Mouse (Mus musculus): Measurements from ENCODE around the gene Msrb1. TPM values are rescaled to one million over a fixed set of nuclear protein-coding genes. Genes with fewer than 3 reads are reported as not detected.
A peak's percentile ranks its signal among the peaks of the same experiment; 100 is the strongest.

Gene Msrb1
- polyA plus RNA-seq (2016; fragmentation: Nextera tagmentation; extraction: Ambion mirVana), result 22.2 and 22.8 TPM in 2 replicates

- H3K27ac ChIP-seq, result peak within 1 kb of the TSS; percentile 83
- WGBS, result 2% methylated on average over 29 of the region's 29 CpGs
- peak; percentile 95 for DNase-seq (ENCODE audit: extremely low spot score, low spot score)
Measured at GRCm38 (mm10) chr17:24736330-24737051, at the start of gene Msrb1. Gene Msrb1 (plus strand): TSS chr17:24736642.

GRCm38 (mm10) chr17:24687146-24687595 is 49.3 kb upstream of the Msrb1 start:
- H3K27me3 ChIP-seq (ENCODE audit: poor library complexity, severe bottlenecking), result peaks cover 66% of the 10 kb centered on the region

More at GRCm38 (mm10) chr17:24736330-24737051, at the start of gene Msrb1:
- no peaks in the 10 kb centered on the region for H3K9me3 ChIP-seq
- peaks cover 15% of the 10 kb centered on the region; the same call in 1 of the 2 replicates for H3K27me3 ChIP-seq (ENCODE audit: poor library complexity, severe bottlenecking)
- peak within 1 kb of the TSS; percentile 75 for H3K4me3 ChIP-seq
- H3K36me3 ChIP-seq (replicated peaks), result no peaks in the 10 kb centered on the region
- H3K4me1 ChIP-seq, result peaks cover 26% of the 10 kb centered on the region

GRCm38 (mm10) chr17:24687599-24687998 is 48.8 kb upstream of the Msrb1 start:
- H3K4me1 ChIP-seq, result peaks cover 32% of the 10 kb centered on the region
- 0 out of 2 replicates have a peak overlapping the region, but pooled peaks have one; percentile 35 for H3K27ac ChIP-seq

More at GRCm38 (mm10) chr17:24687146-24687595, 49.3 kb upstream of the Msrb1 start:
- no peak for DNase-seq (ENCODE audit: extremely low spot score, low spot score)
- peaks cover 32% of the 10 kb centered on the region for H3K4me1 ChIP-seq
- H3K36me3 ChIP-seq (replicated peaks), result peaks cover 13% of the 10 kb centered on the region
- no peaks in the 10 kb centered on the region for H3K9me3 ChIP-seq
- 2% methylated on average over 25 of the region's 25 CpGs for WGBS
- H3K27ac ChIP-seq, result 0 out of 2 replicates have a peak overlapping the region, but pooled peaks have one; percentile 35
- H3K4me3 ChIP-seq, result peak overlapping the region; percentile 44

GRCm38 (mm10) chr17:24689251-24690081 is 47.0 kb upstream of the Msrb1 start, which contains the start of gene Syngr3:
Gene Syngr3 (minus strand): TSS chr17:24689955.
- WGBS, result under 1% methylated on average over 53 of the region's 55 CpGs
- Histone ChIP-seq H3K9me3 (no peaks in the 10 kb centered on the region), H3K27ac (peak within 1 kb of the TSS; percentile 82), H3K4me1 (peaks cover 36% of the 10 kb centered on the region), H3K27me3 (ENCODE audit: poor library complexity, severe bottlenecking) (peaks cover 68% of the 10 kb centered on the region), H3K4me3 (peak within 1 kb of the TSS; percentile 74), H3K36me3 (replicated peaks) (peaks cover 23% of the 10 kb centered on the region)
- DNase-seq (ENCODE audit: extremely low spot score, low spot score), result peak; percentile 43

More at GRCm38 (mm10) chr17:24687599-24687998, 48.8 kb upstream of the Msrb1 start:
- peak overlapping the region; percentile 44 for H3K4me3 ChIP-seq
- DNase-seq (ENCODE audit: extremely low spot score, low spot score), result no peak
- peaks cover 13% of the 10 kb centered on the region for H3K36me3 ChIP-seq (replicated peaks)
- H3K9me3 ChIP-seq, result no peaks in the 10 kb centered on the region
- H3K27me3 ChIP-seq (ENCODE audit: poor library complexity, severe bottlenecking), result peaks cover 68% of the 10 kb centered on the region
- 18% methylated on average over 23 of the region's 23 CpGs for WGBS

- 87% methylated on average over 5 of the region's 5 CpGs for WGBS
- Histone ChIP-seq H3K36me3 (replicated peaks) (peaks cover 23% of the 10 kb centered on the region), H3K27me3 (ENCODE audit: poor library complexity, severe bottlenecking) (peaks cover 49% of the 10 kb centered on the region), H3K27ac (no peak overlapping the region), H3K9me3 (no peaks in the 10 kb centered on the region), H3K4me1 (peaks cover 46% of the 10 kb centered on the region), H3K4me3 (no peak overlapping the region)
- no peak for DNase-seq (ENCODE audit: extremely low spot score, low spot score)
Measured at GRCm38 (mm10) chr17:24692385-24692784, 44.1 kb upstream of the Msrb1 start.

GRCm38 (mm10) chr17:24695326-24696010 is 41.0 kb upstream of the Msrb1 start:
- H3K4me1 ChIP-seq, result peaks cover 41% of the 10 kb centered on the region
- H3K9me3 ChIP-seq, result no peaks in the 10 kb centered on the region
- H3K27ac ChIP-seq, result peak overlapping the region; percentile 94
- H3K27me3 ChIP-seq (ENCODE audit: poor library complexity, severe bottlenecking), result peaks cover 24% of the 10 kb centered on the region
- H3K36me3 ChIP-seq (replicated peaks), result peaks cover 36% of the 10 kb centered on the region
- DNase-seq (ENCODE audit: extremely low spot score, low spot score), result no peak
- 7% methylated on average over 51 of the region's 51 CpGs for WGBS
- peak overlapping the region; percentile 84 for H3K4me3 ChIP-seq

GRCm38 (mm10) chr17:24696011-24696697 is 40.3 kb upstream of the Msrb1 start, which contains the start of the genes Gfer and Noxo1:
Gene Gfer (minus strand): TSS chr17:24696156.
Gene Noxo1 (plus strand): TSS chr17:24696234.
- Histone ChIP-seq H3K27ac (peak within 1 kb of the TSS; percentile 94), H3K27me3 (ENCODE audit: poor library complexity, severe bottlenecking) (peaks cover 17% of the 10 kb centered on the region), H3K4me1 (peaks cover 41% of the 10 kb centered on the region), H3K9me3 (no peaks in the 10 kb centered on the region), H3K36me3 (replicated peaks) (peaks cover 43% of the 10 kb centered on the region), H3K4me3 (peak within 1 kb of the TSS; percentile 84)
- peak; percentile 83 for DNase-seq (ENCODE audit: extremely low spot score, low spot score)
- WGBS, result under 1% methylated on average over 76 of the region's 76 CpGs

- Histone ChIP-seq H3K4me3 (0 out of 2 replicates have a peak overlapping the region, but pooled peaks have one; percentile 12), H3K4me1 (peaks cover 41% of the 10 kb centered on the region), H3K9me3 (no peaks in the 10 kb centered on the region), H3K27me3 (ENCODE audit: poor library complexity, severe bottlenecking) (0 out of 2 replicates have a peak, but pooled peaks cover 6% of the 10 kb centered on the region), H3K36me3 (replicated peaks) (peaks cover 49% of the 10 kb centered on the region), H3K27ac (0 out of 2 replicates have a peak overlapping the region, but pooled peaks have one; percentile 13)
- DNase-seq (ENCODE audit: extremely low spot score, low spot score), result no peak
- 26% methylated on average over 5 of the region's 5 CpGs for WGBS
Measured at GRCm38 (mm10) chr17:24697985-24698384, 38.5 kb upstream of the Msrb1 start.

GRCm38 (mm10) chr17:24698715-24699114 is 37.7 kb upstream of the Msrb1 start:
- H3K4me3 ChIP-seq, result no peak overlapping the region; the same call in 1 of the 2 replicates
- 0 out of 2 replicates have a peak overlapping the region, but pooled peaks have one; percentile 13 for H3K27ac ChIP-seq
- H3K36me3 ChIP-seq (replicated peaks), result peaks cover 50% of the 10 kb centered on the region
- H3K9me3 ChIP-seq, result no peaks in the 10 kb centered on the region
- 70% methylated on average over 9 of the region's 9 CpGs for WGBS
- DNase-seq (ENCODE audit: extremely low spot score, low spot score), result no peak
- H3K4me1 ChIP-seq, result peaks cover 41% of the 10 kb centered on the region
- 0 out of 2 replicates have a peak, but pooled peaks cover 6% of the 10 kb centered on the region for H3K27me3 ChIP-seq (ENCODE audit: poor library complexity, severe bottlenecking)

GRCm38 (mm10) chr17:24699473-24699872 is 37.0 kb upstream of the Msrb1 start:
- no peak overlapping the region for H3K4me3 ChIP-seq
- no peak for DNase-seq (ENCODE audit: extremely low spot score, low spot score)
- peaks cover 36% of the 10 kb centered on the region for H3K4me1 ChIP-seq
- 79% methylated on average over 2 of the region's 2 CpGs for WGBS
- H3K27ac ChIP-seq, result no peak overlapping the region
- H3K36me3 ChIP-seq (replicated peaks), result peaks cover 52% of the 10 kb centered on the region
- H3K9me3 ChIP-seq, result no peaks in the 10 kb centered on the region
- H3K27me3 ChIP-seq (ENCODE audit: poor library complexity, severe bottlenecking), result 0 out of 2 replicates have a peak, but pooled peaks cover 6% of the 10 kb centered on the region

- Histone ChIP-seq H3K27ac (no peak overlapping the region), H3K4me3 (0 out of 2 replicates have a peak overlapping the region, but pooled peaks have one; percentile 3), H3K4me1 (peaks cover 32% of the 10 kb centered on the region), H3K27me3 (ENCODE audit: poor library complexity, severe bottlenecking) (0 out of 2 replicates have a peak, but pooled peaks cover 6% of the 10 kb centered on the region), H3K36me3 (replicated peaks) (peaks cover 66% of the 10 kb centered on the region), H3K9me3 (no peaks in the 10 kb centered on the region)
- WGBS, result 90% methylated on average over 9 of the region's 9 CpGs
- DNase-seq (ENCODE audit: extremely low spot score, low spot score), result no peak
Measured at GRCm38 (mm10) chr17:24701251-24701650, 35.2 kb upstream of the Msrb1 start.
